Mouse (Mus musculus): Measurements from ENCODE around the gene Glipr1l2. TPM values are rescaled to one million over a fixed set of nuclear protein-coding genes. Genes with fewer than 3 reads are reported as not detected.
"Not testable (repeated sequence)": the region's sequence is repeated elsewhere in the genome, so short reads cannot be mapped to it uniquely, and the experiment has no call there.

The Glipr1l2 gene
- polyA plus RNA-seq (2012; rRNA removed) = not detected in 2 replicates

DNA sequence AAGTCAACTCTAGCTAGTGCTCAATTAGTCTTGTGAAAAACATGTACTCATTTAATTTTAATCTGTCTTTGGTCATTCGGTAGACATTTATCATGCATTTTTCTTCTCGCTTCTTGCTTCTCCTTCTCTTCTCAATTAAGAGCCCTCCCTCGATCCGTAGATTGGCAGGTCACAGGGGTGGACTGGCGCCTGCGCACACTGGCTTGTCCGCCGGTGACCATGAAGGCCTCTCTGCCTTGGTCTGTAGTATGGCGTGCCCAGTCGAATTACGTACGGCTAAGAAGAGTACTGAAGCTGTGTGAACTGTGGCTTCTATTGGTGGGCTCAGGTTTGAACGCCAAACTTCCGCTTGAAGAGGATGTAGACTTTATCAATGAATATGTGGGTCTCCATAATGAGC, at the start of gene Glipr1l2:
Glipr1l2 (plus strand) TSS at position 198 of the 400 bp plus-strand sequence.
- no peaks in the 10 kb centered on the region for H3K27me3 ChIP-seq (ENCODE audit: control insufficient read depth, insufficient read depth, low read length)
- no peaks in the 10 kb centered on the region for H3K36me3 ChIP-seq (ENCODE audit: control insufficient read depth, insufficient read depth, low read length)
- TF ChIP-seq POLR2A (IDR thresholded peaks at IDR 0.05; ENCODE audit: control insufficient read depth, extremely low read depth, insufficient read depth, low read length, poor library complexity) (no peak), CTCF (IDR thresholded peaks at IDR 0.05; ENCODE audit: borderline replicate concordance, control insufficient read depth, extremely low read depth, insufficient read depth, low read length, poor library complexity) (no peak)
- 97% methylated on average over 14 of the region's 14 CpGs for WGBS
- no peak for DNase-seq
- H3K27ac ChIP-seq (ENCODE audit: control insufficient read depth, insufficient read depth, low read length) = no peak within 1 kb of the TSS
- no peaks in the 10 kb centered on the region for H3K4me1 ChIP-seq (replicated peaks; ENCODE audit: control insufficient read depth, insufficient read depth, low read length)
- no peak within 1 kb of the TSS for H3K4me3 ChIP-seq (ENCODE audit: control insufficient read depth, insufficient read depth, low read length)

GRCm38 (mm10) chr10:112043523-112043922, 39.6 kb upstream of the Glipr1l2 start:
- not testable (repeated sequence) for H3K36me3 ChIP-seq (ENCODE audit: control insufficient read depth, insufficient read depth, low read length); H3K4me3 ChIP-seq (ENCODE audit: control insufficient read depth, insufficient read depth, low read length); H3K4me1 ChIP-seq (replicated peaks; ENCODE audit: control insufficient read depth, insufficient read depth, low read length); H3K27me3 ChIP-seq (ENCODE audit: control insufficient read depth, insufficient read depth, low read length); DNase-seq; H3K27ac ChIP-seq (ENCODE audit: control insufficient read depth, insufficient read depth, low read length)
- 34% methylated on average over 9 of the region's 9 CpGs for WGBS

DNA sequence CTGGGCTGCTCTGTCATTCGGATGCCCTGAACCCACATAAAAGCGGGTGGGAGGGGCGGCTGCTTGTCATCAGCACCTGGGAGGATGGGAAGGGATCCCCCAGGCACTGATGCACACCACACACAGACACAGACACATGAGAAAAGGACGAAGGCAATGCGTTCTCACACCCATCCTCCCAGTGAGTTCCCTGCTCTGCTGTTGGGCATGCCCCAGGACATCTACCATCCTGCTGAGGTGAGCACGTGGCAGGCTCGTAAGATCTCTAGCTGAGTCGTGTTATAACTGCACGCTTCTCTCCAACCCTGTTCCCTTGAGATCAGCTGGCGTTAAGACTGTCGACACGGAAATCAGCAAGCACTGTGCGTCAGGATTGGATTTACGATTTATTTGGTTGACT, 38.9 kb upstream of the Glipr1l2 start:
- not testable (repeated sequence) for H3K27me3 ChIP-seq (ENCODE audit: control insufficient read depth, insufficient read depth, low read length); H3K27ac ChIP-seq (ENCODE audit: control insufficient read depth, insufficient read depth, low read length); H3K36me3 ChIP-seq (ENCODE audit: control insufficient read depth, insufficient read depth, low read length); H3K4me3 ChIP-seq (ENCODE audit: control insufficient read depth, insufficient read depth, low read length); H3K4me1 ChIP-seq (replicated peaks; ENCODE audit: control insufficient read depth, insufficient read depth, low read length)
- 59% methylated on average over 14 of the region's 14 CpGs for WGBS
- DNase-seq = peak; percentile 7

GRCm38 (mm10) chr10:112051220-112051619, 31.9 kb upstream of the Glipr1l2 start:
- TF ChIP-seq CTCF (IDR thresholded peaks at IDR 0.05; ENCODE audit: borderline replicate concordance, control insufficient read depth, extremely low read depth, insufficient read depth, low read length, poor library complexity) (no peak), POLR2A (IDR thresholded peaks at IDR 0.05; ENCODE audit: control insufficient read depth, extremely low read depth, insufficient read depth, low read length, poor library complexity) (no peak)
- no peak for DNase-seq
- no peak overlapping the region for H3K4me3 ChIP-seq (ENCODE audit: control insufficient read depth, insufficient read depth, low read length)
- H3K36me3 ChIP-seq (ENCODE audit: control insufficient read depth, insufficient read depth, low read length) = no peaks in the 10 kb centered on the region
- H3K27ac ChIP-seq (ENCODE audit: control insufficient read depth, insufficient read depth, low read length) = no peak overlapping the region
- H3K27me3 ChIP-seq (ENCODE audit: control insufficient read depth, insufficient read depth, low read length) = no peaks in the 10 kb centered on the region
- no peaks in the 10 kb centered on the region for H3K4me1 ChIP-seq (replicated peaks; ENCODE audit: control insufficient read depth, insufficient read depth, low read length)

GRCm38 (mm10) chr10:112051956-112052355, 31.2 kb upstream of the Glipr1l2 start:
- not testable (repeated sequence) for H3K27ac ChIP-seq (ENCODE audit: control insufficient read depth, insufficient read depth, low read length); H3K4me1 ChIP-seq (replicated peaks; ENCODE audit: control insufficient read depth, insufficient read depth, low read length); H3K36me3 ChIP-seq (ENCODE audit: control insufficient read depth, insufficient read depth, low read length); H3K4me3 ChIP-seq (ENCODE audit: control insufficient read depth, insufficient read depth, low read length); DNase-seq; H3K27me3 ChIP-seq (ENCODE audit: control insufficient read depth, insufficient read depth, low read length)
- 89% methylated on average over 2 of the region's 2 CpGs for WGBS

GRCm38 (mm10) chr10:112059702-112060582, 23.2 kb upstream of the Glipr1l2 start, which contains the start of gene Glipr1l1:
Glipr1l1 (plus strand) TSS chr10:112060189.
- Histone ChIP-seq H3K27ac (ENCODE audit: control insufficient read depth, insufficient read depth, low read length) (no peak within 1 kb of the TSS), H3K36me3 (ENCODE audit: control insufficient read depth, insufficient read depth, low read length) (no peaks in the 10 kb centered on the region), H3K4me3 (ENCODE audit: control insufficient read depth, insufficient read depth, low read length) (no peak within 1 kb of the TSS), H3K27me3 (ENCODE audit: control insufficient read depth, insufficient read depth, low read length) (no peaks in the 10 kb centered on the region), H3K4me1 (replicated peaks; ENCODE audit: control insufficient read depth, insufficient read depth, low read length) (no peaks in the 10 kb centered on the region)
- 68% methylated on average over 14 of the region's 14 CpGs for WGBS
- TF ChIP-seq POLR2A (IDR thresholded peaks at IDR 0.05; ENCODE audit: control insufficient read depth, extremely low read depth, insufficient read depth, low read length, poor library complexity) (no peak), CTCF (IDR thresholded peaks at IDR 0.05; ENCODE audit: borderline replicate concordance, control insufficient read depth, extremely low read depth, insufficient read depth, low read length, poor library complexity) (no peak)
- peak; percentile 8 for DNase-seq

GRCm38 (mm10) chr10:112060583-112060934, 22.6 kb upstream of the Glipr1l2 start:
- H3K4me3 ChIP-seq (ENCODE audit: control insufficient read depth, insufficient read depth, low read length); H3K4me1 ChIP-seq (replicated peaks; ENCODE audit: control insufficient read depth, insufficient read depth, low read length); DNase-seq; H3K27me3 ChIP-seq (ENCODE audit: control insufficient read depth, insufficient read depth, low read length); H3K36me3 ChIP-seq (ENCODE audit: control insufficient read depth, insufficient read depth, low read length); H3K27ac ChIP-seq (ENCODE audit: control insufficient read depth, insufficient read depth, low read length): not testable (repeated sequence)
- 89% methylated on average over 6 of the region's 6 CpGs for WGBS

Data from thymus, adult 2 months (tissue).